Mouse (Mus musculus) C2C12 (cell line): ENCODE data around the gene Ifitm10.

Source experiments
- CEBPB ChIP-seq: IDR thresholded peaks from one replicate; pipeline ENCODE4 v1.6.1; 2011; ENCODE audit warnings: low read depth, mild to moderate bottlenecking, control low read depth, moderate library complexity
- CTCF ChIP-seq: IDR thresholded peaks from one replicate; pipeline ENCODE4 v1.5.1; 2011; ENCODE audit not compliant: control insufficient read depth, insufficient read depth, insufficient read length
- FOSL1 ChIP-seq: IDR thresholded peaks from one replicate; pipeline ENCODE4 v1.8.0; 2011; ENCODE audit warnings: mild to moderate bottlenecking, low read length; ENCODE audit not compliant: poor library complexity, insufficient read depth, severe bottlenecking
- MYOG ChIP-seq: IDR thresholded peaks from one replicate; pipeline ENCODE4 v1.6.1; 2011; ENCODE audit not compliant: control insufficient read depth, insufficient read length; ENCODE audit errors: extremely low read depth
- USF1 ChIP-seq: IDR thresholded peaks from one replicate; pipeline ENCODE4 v1.6.1; 2011; ENCODE audit warnings: low read depth, mild to moderate bottlenecking, control low read depth, moderate library complexity

DNA sequence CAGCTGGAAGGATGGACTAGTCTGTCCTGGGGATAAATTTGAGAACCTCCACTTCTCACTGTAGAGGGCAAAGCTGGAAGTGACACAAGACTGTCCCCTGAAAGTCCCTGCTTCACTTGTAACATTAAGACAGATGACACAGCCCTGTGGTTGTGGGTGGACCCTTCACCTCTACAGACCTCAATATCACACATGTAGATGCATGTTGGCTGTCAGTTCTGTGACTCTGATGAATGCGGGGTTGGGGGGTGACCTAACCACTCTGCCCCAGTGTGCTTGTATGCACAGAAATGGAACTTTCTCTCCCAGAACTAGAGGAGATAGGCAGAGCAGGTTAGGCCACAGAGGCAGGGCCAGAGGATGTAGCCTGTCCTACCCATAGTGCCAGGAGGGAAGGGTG is 23.1 kb upstream of the Ifitm10 start:
- no peak for TF ChIP-seq USF1
- TF ChIP-seq CTCF, result no peak
- TF ChIP-seq FOSL1, result no peak
- no peak for TF ChIP-seq MYOG
- no peak for TF ChIP-seq CEBPB
